Comparison of ENCODE assay signal across 10 mouse cellular contexts in the genomic region with DNA sequence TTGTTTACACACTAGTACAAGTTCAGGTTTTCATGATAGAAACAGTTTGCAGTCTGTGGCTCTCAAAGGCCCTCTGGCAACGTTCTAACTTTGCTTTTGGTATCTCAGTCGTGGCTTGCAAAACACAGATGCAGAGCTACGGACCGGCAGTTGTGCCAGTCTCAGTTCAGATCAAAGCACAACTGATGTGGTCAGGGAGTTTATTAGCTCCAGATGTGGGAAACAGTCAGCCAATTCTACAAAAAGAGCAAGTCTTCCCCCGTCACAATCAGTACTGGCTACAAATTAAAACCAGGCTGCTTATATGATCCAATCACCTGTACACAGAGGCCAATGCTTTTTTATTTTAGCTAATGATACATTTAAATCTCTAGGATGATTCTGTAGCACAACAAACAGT.
DNase-seq lines count a peak whose midpoint lies in the region; ATAC-seq lines count a peak whose summit lies in the region.
"Had no signal": no experiment of that assay in that cellular context is flagged by ENCODE, and none has a peak within 500 bp of the region (broad histone marks: within the 10 kb centered on the region; RNA-seq: fewer than 3 reads in every experiment).

No protein-coding gene starts in this region.

- H3K4me1 ChIP-seq in heart, embryonic 16.5 days (ENCODE audit: control insufficient read depth, insufficient read depth, low read length) = no peaks in the 10 kb centered on the region
- H3K4me1 ChIP-seq in embryonic facial prominence, embryonic 15.5 days = peaks cover 20% of the 10 kb centered on the region
- no peaks in the 10 kb centered on the region for H3K4me1 ChIP-seq in intestine, embryonic 16.5 days (ENCODE audit: control insufficient read depth, insufficient read depth, low read length)

- no peak; the same call in 1 of the 2 replicates for ATAC-seq in heart, embryonic 16.5 days (replicated peaks; ENCODE audit: extremely low read depth, insufficient read depth, low FRiP score)
- 0 out of 2 replicates have a peak, but pooled peaks have one; percentile 57 for ATAC-seq in embryonic facial prominence, embryonic 15.5 days (ENCODE audit: insufficient number of reproducible peaks, low FRiP score, low TSS enrichment, low read depth)
- no peak for ATAC-seq in intestine, embryonic 16.5 days

- H3K4me3 ChIP-seq in heart, embryonic 16.5 days (ENCODE audit: low read length) = no peak overlapping the region
- no peak overlapping the region for H3K4me3 ChIP-seq in embryonic facial prominence, embryonic 15.5 days (replicated peaks)
- H3K4me3 ChIP-seq in intestine, embryonic 16.5 days (ENCODE audit: low read length) = no peak overlapping the region

- H3K9ac ChIP-seq in heart, embryonic 16.5 days (ENCODE audit: low read length) = no peak overlapping the region
- H3K9ac ChIP-seq in embryonic facial prominence, embryonic 15.5 days = no peak overlapping the region
- no peak overlapping the region for H3K9ac ChIP-seq in intestine, embryonic 16.5 days (ENCODE audit: low read depth, low read length)

- peaks cover 5% of the 10 kb centered on the region for H3K36me3 ChIP-seq in heart, embryonic 16.5 days (ENCODE audit: control insufficient read depth, insufficient read depth)
- 0 out of 2 replicates have a peak, but pooled peaks cover 2% of the 10 kb centered on the region for H3K36me3 ChIP-seq in embryonic facial prominence, embryonic 15.5 days
- H3K36me3 ChIP-seq in intestine, embryonic 16.5 days (ENCODE audit: control insufficient read depth, insufficient read depth, low read length) = no peaks in the 10 kb centered on the region

- H3K9me3 ChIP-seq in heart, embryonic 16.5 days (replicated peaks; ENCODE audit: control insufficient read depth, low read length) = no peaks in the 10 kb centered on the region
- H3K9me3 ChIP-seq in embryonic facial prominence, embryonic 15.5 days (replicated peaks) = no peaks in the 10 kb centered on the region
- H3K9me3 ChIP-seq in intestine, embryonic 16.5 days (ENCODE audit: control insufficient read depth, low read length) = no peaks in the 10 kb centered on the region

- 46% methylated on average over 5 of the region's 5 CpGs for WGBS in heart, embryonic 16.5 days
- WGBS in embryonic facial prominence, embryonic 15.5 days = 9% methylated on average over 5 of the region's 5 CpGs
- WGBS in intestine, embryonic 16.5 days = 44% methylated on average over 5 of the region's 5 CpGs

- H3K4me2 ChIP-seq in heart, embryonic 16.5 days (ENCODE audit: low read depth, low read length) = no peak overlapping the region; the same call in 1 of the 2 replicates
- H3K4me2 ChIP-seq in embryonic facial prominence, embryonic 15.5 days (replicated peaks) = no peak overlapping the region; the same call in 1 of the 2 replicates
- H3K4me2 ChIP-seq in intestine, embryonic 16.5 days (ENCODE audit: low read depth, low read length) = no peak overlapping the region

- H3K27ac ChIP-seq in heart, embryonic 16.5 days (ENCODE audit: low read length) = peak overlapping the region; percentile 2; the same call in 1 of the 2 replicates
- H3K27ac ChIP-seq in embryonic facial prominence, embryonic 15.5 days (replicated peaks) = peak overlapping the region; percentile 51
- no peak overlapping the region for H3K27ac ChIP-seq in intestine, embryonic 16.5 days (ENCODE audit: low read length)

- DNase-seq in heart, adult 8-10 months (ENCODE audit: low spot score) = no peak
- peak; percentile 11 for DNase-seq in MN1 (ENCODE audit: low spot score)
- DNase-seq in mesoderm, embryonic 11.5 days (ENCODE audit: low read depth, low spot score) = peak; percentile 76
- DNase-seq in urinary bladder, postnatal 36 days (ENCODE audit: low spot score in 2 of 2) = no peak
- no peak for DNase-seq in spleen, adult 18-20 months
- DNase-seq: kidney, adult 18-20 months; thymus, adult 2 months had no signal

- no peaks in the 10 kb centered on the region for H3K27me3 ChIP-seq in heart, embryonic 16.5 days (ENCODE audit: control insufficient read depth, insufficient read depth, low read length)
- no peaks in the 10 kb centered on the region for H3K27me3 ChIP-seq in embryonic facial prominence, embryonic 15.5 days
- no peaks in the 10 kb centered on the region for H3K27me3 ChIP-seq in intestine, embryonic 16.5 days (replicated peaks; ENCODE audit: control insufficient read depth, insufficient read depth, low read length)

Comparison
In these comparisons a context has a peak if more than half of its experiments do, and no peak if none do; other contexts are left out.
1. DNase-seq: peak in MN1 (single experiment) and mesoderm, embryonic 11.5 days (single experiment); none in heart, adult 8-10 months (single experiment), urinary bladder, postnatal 36 days (0 of 2) and spleen, adult 18-20 months (0 of 2).